Mouse (Mus musculus) adrenal gland, postnatal 25 days (tissue): ENCODE measurements around the gene Poln. TPM values are rescaled to one million over a fixed set of nuclear protein-coding genes. Genes with fewer than 3 reads are reported as not detected.

Experiments
- DNase-seq: peaks from one replicate; pipeline ENCODE4 v3.0.0; 2021; ENCODE audit warnings: mixed read lengths
- total RNA-seq: library from RNA; stranded (reverse); gene quantifications from 2 replicates; pipeline ENCODE4 v1.2.3, GENCODE M21; 2021

Poln gene
- total RNA-seq, 1 experiment from 2014 or later, result 13.0 TPM

DNA sequence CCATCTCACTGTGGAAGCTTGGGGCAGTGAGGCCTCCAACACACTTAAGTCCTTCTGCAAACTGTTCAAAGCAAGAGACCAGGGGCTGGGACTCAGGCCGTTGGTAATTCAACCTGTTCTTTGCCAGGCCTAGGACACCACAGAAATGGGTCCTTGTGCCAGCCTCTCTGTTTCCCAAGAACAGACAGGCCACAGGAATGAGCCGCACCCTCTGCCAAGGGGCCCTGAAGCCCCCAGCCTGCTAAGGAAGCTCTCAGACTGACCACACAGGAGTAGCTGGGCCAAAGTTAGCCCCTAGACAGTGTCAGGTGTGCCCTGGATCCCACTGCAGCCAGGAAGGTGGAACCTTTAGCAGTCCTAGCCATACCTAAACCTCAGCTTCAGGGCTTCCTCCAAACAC, 17.1 kb upstream of the Poln start:
- DNase-seq, result peak; percentile 4

DNA sequence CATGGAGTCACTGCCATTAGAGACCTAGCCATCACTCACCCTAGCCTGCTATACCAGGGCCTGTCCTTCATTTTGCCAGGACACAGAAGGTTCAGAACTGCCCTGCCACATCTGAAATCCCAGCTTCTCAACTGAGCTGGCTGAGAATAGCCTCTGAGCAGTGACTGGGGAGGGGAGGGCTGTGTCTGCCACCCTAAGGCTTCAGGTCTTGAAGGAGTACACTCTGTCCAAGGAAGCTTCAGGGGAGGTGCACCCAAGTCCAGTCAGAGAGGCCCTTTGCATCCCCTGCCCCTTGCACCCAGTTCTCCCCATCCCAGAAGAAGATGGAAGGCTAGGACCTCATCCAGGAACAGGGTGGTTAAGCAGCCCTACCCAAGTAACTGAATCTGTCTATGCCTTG, 16.5 kb upstream of the Poln start:
- peak; percentile 0 for DNase-seq

DNA sequence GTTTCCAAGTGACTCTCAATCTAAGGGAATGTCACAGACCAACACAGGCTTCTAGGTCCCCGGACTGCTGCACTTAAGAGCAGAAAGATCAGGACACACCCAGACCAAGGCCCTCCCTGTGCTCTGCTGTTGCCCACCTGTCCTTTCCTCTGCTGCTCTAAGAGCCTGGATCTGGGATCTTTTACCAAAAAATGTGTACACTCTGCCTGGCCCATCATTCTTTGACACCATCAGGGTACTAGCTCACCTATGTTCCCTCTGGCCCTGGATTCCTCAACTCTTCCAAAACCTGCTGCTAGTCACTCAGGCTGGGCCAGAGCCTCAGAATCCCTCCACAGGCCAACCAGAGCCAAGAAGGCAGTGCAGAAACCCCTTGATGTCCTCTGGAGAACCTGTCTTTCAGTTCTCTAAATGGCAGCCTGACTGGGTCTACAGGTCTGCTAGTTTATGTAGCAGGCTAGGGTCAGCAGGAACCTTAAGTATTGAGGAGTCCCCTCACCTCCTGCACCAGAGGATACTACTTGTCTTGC, 15.9 kb upstream of the Poln start:
- no peak for DNase-seq

DNA sequence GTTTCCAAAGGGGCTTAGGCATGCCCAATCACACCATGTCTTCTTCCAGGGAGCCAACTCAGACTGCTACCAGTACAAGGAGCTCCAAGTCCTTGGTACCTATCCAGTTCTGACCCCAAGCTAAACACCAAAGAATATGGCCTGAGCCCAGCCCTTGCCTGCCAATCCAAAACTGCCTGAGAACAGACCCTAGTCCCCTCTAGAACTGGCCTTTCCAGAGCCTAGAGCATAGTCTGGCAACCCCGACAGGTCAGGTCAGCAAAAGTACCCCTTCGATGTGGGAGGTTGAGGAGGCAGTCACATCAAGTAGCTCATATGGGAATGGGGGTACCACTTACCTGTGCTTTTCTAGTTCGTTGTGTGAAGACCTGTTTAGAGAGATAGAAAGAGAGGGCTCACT, 14.7 kb upstream of the Poln start:
- DNase-seq, result no peak

DNA sequence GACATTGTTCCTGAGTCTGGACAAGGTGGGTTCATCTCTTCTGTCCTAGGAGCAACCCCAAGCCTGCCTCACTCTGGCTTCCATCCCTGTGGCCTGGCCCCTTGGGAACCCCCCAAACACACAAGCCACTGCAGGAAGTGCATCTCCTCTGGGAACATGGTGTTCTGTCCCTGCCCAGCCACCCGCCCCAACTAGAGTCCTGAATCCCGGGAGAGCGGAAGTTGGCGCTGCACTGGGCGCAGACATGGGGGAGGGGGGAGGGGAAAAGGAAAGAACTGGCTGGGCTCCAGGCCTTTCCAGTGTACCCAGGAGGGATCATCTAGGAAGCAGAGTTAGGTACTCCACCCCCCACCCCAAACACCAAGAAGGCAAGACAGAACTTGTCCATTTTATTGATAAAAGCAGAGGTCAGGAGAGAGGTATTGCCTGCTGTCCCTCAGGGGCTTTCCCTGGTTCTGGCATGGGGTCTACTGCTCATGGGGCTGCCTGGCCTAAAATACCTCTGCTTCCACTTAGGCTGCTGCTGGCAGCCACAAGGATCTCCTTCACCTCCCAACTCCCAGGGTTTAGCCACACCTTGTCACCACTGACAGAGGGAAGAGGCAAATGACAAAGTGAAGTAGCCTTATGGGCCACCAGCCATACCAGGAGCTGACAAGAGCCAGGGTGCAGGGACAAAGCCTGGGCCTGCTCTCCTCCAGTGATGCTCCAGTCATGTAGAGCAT, 14.1 kb upstream of the Poln start:
- peak; percentile 51 for DNase-seq

DNA sequence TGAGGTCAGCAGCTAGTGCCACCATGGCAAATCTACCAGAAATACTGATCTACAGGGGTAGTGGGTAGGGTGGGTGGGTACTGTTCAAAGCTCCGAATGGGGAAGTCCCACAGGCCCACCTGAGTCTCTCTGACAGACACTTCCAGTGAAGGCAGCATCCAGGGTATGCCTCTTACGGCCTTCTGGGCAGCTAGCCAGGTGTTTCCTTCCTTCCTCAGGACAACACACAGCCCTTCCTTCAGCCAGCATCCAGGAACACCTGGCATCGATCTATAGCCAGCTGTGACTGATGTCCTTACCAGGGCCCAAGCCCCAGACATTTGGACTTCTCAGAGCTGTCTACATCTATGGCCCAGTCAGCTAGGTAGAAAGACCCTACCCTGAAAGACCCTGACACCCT, 13.2 kb upstream of the Poln start:
- DNase-seq, result peak; percentile 37

DNA sequence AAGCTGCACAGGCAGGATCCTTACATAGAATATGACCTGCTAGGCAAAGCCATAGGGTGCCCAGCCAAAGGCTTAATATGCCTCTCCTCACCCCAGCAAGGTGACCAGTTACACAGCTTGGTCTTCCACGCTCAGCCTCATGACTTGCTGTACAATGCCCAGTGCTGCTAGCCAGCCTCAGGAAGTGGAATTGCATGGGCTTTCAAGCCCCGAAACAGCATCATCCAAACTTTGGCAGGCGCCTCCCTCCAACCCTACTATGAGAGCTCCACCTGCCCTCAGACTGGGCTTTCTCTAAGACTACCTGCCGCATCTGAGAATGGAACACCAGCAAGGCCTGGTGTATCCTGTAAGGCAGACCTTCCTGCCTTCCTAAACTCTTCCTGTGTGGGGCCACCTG, 8.6 kb upstream of the Poln start:
- DNase-seq, result no peak

DNA sequence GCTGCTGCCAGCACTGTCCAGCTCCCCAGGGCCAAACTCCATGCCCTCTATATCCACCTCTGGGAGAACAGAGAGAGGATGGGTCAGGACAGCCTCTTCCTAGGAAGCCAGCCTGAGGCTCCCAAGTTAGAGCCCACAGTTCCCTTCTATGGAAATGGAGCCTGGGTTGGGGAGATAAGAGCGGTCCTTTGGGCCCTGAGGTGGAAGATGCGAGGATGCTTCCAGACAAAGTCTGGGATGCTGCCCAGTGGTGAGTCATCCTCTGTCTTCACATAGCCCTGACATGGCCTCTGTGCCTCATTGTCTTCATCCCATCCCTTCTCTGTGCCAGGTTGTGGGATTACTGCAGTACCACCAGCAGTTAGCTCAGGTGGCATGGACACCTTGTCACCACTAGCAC, 7.8 kb upstream of the Poln start:
- DNase-seq, result peak; percentile 60

DNA sequence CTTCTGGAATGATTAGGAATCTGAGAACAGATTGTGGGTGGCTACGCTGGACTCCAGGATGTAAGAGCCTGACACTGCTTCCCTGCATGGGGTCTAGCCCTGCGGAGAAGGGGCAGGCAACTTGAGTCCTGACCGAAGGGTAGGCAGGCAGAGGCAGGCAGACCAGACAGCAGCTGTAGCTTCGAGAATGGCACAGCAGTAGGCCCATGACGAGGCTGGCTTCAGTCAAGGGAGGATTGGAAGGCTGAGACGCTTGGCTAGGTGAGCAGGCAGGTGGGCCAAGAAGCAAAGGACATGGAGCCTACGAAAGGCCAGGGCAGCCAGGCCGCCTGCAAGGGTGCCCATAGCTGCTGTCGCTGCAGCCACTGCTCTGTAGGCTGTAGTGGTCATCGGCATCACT, 7.4 kb upstream of the Poln start:
- no peak for DNase-seq

DNA sequence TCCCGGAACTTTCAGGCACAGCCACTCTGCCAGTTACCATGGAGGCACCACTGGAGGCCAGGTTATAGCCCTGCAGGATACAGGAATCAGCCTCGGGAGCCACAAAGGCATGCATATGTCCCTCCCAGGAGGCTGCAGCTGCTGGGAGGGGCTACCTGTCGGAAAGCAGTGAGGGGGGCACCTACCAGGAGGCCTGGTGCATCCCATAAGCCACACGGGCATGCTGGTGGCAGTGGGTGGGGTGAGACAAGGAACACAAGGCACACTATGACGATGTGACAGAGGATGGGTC, 6.1 kb upstream of the Poln start:
- no peak for DNase-seq

DNA sequence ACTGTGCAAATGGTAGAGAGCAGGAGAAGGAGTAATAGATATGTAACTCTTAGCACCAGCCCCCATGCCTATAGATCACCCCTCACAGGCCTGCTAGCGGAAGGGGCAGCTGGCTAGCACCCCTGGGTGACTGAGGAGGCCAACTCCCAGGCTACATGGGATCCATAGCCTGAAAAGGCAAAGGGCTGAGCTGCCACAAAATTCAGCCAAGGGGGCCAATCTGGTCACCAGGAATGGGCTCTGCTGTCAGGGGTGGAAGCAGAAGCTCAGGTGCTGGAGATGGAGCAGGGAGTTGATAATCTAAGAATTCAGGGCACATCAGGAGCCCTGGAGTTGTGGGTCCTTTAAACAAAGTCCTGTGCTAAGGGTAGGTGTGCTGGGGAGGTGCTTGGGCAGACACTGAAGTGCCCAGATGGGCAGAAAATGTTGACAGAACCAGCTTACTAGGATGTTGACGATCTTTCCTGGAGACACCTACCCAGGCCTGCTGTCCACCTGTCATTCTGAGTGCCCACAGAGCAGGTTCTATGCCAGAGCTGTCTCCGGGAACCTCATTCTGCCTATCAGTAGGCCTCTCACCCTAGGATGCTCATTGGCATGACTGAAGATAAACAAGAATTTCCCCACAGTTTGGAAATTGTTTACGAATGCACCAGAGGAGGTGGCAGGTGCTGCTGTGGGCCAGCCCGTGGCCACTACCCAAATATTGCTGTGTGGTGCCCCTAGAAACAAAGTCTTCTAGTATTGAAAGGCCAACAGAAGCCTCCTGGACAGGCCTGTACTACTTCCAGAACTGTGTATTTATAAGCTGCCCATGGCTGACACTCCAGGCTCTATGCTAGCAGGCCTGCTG, 5.5 kb upstream of the Poln start:
- no peak for DNase-seq

DNA sequence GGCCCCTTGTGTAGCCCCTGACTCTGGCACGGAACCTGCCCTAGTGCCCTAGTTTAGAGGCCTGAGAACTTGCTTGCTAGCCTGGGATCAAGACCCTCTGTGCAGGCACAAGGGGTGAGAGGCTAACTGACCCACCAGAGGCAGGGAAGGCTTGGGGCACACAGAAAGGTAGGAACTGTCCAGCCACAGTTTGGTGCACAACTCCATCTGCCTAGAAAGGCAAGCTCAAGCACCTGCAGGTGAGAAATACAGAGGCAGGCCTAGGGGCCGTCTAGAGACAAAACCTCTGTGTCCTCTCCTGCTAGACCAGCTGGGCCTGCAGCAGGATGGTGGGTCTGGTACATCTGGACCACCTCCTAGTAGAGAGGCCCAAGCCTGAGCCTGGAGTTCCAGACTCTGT, 4.8 kb upstream of the Poln start:
- DNase-seq, result no peak

DNA sequence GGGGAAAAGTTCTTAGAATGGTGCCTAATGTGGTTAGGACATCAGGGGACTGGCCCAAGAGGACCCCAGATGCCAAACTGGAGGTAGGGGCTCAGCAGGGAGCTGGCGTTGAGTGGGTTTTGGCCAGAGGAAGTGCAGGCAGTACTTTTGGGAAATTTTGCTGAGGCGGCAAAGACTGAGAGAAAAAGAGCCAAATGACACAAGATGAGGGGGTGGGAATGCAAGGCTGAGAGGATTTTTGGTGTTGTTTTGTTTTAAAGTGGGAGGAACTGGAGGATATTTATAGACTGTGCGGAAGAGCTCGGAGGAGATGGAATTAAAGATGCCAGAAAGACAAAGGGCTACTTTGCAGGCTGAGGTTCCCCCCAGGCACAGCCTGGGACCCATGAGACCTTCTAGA, 1.5 kb upstream of the Poln start:
- DNase-seq, result no peak

DNA sequence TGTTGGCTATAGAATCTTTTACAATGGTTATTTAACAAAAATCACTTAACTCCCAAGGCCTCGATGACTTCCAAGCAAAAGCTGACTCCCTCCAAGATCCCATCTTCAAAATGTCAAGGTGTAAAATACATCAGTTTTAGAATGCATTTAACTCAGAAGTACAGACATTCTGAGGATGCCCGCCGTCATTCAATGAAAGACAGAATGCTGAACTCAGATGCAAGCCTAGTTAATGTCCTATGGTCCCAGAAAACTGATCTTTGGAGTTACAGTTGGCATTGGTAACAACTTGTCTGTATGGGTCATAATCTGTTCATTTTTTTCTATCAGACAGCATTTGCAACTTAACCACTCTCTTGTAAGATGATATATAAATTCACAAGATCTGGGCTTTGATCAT, 706 bp upstream of the Poln start:
- no peak for DNase-seq

DNA sequence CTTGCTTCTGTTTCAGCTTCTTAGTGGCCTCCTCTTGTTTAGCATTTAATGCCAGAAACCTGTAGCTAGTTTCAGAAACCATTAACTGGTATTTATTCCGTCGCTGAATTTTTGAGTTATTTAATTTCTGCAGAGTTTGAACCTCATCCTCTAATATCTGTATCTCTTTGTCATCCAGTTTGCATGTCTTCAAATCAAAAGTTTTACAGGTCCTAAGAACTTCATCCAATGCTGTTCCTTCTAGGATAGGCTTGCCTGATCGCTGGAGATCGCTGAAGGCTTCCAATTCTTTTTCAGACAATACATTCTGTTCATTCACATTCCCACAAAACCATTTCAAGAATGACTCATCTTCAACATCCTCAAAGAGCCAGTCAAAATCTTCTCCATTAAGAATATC, 1.4 kb downstream of the Poln start:
- DNase-seq, result no peak

DNA sequence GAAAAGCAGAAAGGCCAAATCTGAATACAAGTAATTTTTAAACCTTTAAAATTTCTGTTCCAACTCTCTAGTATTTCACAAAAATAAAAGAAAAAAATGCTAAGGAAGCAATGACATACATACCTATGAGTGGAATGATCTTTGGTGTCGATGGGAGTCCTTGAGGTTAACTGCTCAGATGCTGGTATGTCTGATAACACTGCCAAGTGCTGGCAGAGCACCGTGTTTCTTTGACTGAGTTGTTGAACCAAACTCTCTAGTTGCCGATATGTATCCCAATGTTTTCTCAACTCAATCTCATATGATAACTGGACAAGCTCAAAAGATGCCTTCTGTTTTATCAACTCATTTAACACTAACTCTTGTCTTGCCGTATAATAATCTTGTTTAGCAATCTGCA, 3.5 kb downstream of the Poln start:
- no peak for DNase-seq

DNA sequence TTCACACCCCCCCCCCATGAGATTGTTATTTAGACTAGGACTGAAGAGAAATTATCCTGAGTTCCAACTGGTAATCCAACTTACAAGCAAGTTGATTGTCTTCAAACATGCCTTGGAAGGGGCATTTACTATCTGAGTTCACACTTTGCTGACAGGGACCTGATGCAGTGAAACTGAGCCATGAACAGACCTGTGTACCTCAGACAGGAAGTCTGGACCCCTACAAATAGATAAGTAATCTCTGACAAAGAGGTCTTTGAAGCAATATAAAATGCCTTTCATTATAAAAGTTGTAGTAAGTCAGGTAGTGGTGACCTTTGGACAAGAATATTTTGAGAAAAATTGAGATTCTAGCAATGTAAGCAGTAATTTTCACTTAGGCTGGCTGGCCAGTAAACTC, 20.8 kb downstream of the Poln start:
- DNase-seq, result no peak

DNA sequence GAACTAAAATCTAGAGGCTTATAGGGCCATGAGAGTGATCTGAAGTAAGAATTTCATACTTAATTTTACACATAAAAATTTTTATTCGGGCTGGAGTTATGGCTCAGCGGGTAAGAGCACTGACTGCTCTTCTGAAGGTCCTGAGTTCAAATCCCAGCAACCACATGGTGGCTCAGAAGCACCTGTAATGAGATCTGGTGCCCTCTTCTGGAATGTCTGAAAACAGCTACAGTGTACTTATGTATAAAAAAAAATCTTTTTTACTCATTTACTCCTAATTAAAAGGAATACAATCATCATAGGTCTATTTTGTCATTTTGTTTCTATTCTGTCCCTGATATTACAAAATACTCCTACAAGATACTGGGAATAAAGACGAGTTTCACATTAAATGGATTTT, 21.7 kb downstream of the Poln start:
- no peak for DNase-seq

DNA sequence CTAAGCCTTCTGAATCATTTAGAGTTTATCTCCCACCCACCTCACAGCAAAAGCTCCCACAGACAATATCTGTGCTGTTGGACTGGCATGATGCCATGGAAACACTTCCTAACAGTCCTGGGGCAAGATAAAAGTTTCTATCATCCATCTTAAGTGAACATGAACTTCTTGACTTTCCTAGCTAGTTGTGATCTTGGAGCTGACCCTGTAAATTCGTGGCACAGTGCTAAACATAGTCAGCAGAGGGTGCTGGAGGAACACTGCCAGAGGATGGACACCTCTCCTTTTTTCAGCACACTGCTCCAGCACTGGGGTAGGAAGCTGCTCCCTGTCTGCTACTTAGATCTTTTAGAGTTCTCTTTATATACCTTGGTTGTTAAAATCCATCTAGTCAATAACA, 29.5 kb downstream of the Poln start:
- peak; percentile 16 for DNase-seq

DNA sequence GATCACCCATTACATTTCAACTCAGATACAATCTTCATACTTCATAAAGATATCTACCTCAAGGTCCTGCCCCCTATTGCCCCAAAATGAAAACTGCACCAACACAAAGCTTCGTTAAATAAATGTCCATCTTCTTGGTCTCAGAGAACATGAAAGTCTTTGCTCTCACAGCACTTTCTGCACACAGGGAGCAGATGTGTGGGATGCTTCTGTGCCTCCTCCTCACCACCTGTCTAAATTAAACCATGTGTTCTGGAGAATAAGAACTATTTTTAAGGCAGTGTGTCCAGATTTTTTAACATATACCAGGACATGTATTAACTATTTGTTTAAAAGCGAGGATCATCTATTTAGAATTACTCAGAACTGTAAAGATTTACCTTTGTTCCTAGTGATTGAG, 36.5 kb downstream of the Poln start:
- no peak for DNase-seq

DNA sequence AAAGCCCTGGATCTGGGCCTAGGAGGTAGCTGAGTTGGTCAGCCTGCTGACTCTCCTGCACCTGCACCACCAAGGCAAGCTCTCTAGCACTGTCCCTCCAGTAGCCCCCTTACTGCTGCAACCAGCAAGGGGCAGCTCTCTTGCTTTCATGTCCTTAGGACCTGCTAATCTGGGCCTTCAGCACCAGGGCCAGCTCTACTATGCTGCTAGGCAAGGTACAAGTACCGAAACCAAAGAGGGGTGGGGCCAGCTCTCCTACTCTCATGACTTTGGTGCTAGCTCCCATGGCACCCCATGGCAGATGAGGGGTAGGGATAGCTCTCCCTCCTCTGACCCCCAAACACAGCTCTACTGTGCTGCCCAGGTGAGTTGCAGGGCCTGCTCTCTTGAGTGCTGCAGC, 45.1 kb downstream of the Poln start:
- no peak for DNase-seq

DNA sequence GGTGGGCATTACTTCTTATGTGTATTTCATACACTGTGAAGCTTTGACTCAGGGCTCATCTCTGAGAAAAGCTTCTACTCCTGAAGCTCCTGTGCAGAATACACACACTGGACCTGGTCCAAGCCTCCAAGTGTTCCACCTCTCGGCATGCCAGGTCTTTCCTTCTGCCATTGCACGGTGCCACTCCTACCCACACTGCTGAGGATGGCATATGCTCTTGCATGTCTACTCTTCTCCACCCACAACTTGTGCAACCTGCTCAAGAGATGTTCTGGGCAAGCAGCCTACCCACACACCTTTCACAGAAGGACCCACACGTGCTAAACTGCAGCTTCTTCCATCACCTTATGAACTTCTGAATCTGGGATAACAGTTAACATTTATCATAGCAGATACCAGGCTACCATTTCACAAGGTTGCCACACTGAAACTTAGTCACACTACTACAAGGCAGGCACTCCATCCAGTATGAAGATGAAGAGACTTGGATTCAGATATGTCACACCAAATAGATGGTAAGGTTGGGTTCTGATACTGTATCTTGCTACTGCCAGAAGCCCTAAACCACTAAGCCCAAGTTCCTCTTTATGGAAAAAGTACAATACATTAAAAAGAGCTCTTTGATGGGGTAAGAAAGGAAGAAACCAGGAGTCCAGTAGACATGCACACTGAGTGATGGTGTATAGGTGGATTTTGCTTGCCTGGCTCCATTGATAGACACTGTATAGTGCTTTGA, 50.0 kb downstream of the Poln start:
- DNase-seq, result peak; percentile 2

DNA sequence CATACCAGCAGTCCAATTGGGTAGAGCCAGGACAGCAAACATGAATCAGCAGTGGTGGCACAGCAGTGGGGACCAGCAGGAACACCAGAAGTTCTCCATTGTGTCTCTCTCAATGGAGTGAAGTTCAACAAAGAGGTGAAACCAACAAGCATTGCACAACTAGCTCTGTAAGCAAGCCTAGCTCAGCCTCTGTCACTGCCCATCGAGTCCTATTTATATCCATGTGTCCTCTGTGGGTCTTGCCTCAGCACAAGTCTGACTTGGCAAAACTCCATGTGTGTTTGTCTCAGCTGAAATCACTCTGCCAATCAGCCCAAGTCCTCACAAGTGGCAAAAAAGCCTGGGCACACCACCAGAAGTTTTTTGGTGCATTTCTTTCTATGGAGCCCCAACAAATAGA, 63.6 kb downstream of the Poln start:
- DNase-seq, result peak; percentile 2
